Mouse (Mus musculus): ENCODE measurements at regions not wholly inside any gene's neighbourhood (a gene's known extent, or its start where the extent isn't known, plus 50 kb on each side); places are given as distances from the start of the nearest gene placed in this dataset.

DNA sequence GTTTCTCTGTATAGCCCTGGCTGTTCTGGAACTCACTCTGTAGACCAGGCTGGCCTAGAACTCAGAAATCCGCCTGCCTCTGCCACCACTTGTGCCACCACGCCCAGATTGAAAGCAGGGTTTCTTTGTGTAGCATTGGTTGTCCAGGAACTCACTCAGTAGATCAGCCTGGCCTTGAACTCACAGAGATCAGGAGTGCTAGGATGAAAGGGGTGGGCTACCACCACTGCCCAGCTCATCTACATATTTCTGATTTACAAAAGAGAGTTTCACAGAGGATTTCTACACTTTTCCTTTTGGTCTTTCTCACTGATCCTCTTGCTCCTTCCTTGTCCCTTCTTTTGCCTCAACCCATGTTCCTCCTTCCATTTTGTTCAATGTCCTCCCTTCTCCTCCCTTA, 53.1 kb upstream of the Lbx1 start:
- in situ Hi-C loops (cut with MboI; ENCODE audit: low sequenced_read_pairs in 2 of 2, unreplicated experiment in 2 of 2) = no loop called here
- Histone ChIP-seq H3K27ac (ENCODE audit: insufficient read depth, low read depth, low read length, poor library complexity, severe bottlenecking) (peak overlapping the region; percentile 70; the same call in 1 of the 2 replicates), H3K9ac (ENCODE audit: insufficient read depth, low read depth, low read length, poor library complexity, severe bottlenecking) (no peak overlapping the region), H3K9me3 (ENCODE audit: control insufficient read depth, insufficient read depth, low read depth, low read length) (no peaks in the 10 kb centered on the region), H3K4me1 (ENCODE audit: control insufficient read depth in 2 of 2, insufficient read depth in 2 of 2, low read length in 2 of 2, poor library complexity in 1 of 2) (peaks cover 4 to 13% of the 10 kb centered on the region in 2 experiments; a peak in 3 of 4 replicates), H3K4me3 (ENCODE audit: insufficient read depth in 1 of 2, low read depth in 1 of 2, low read length in 2 of 2, poor library complexity in 1 of 2, severe bottlenecking in 1 of 2) (no peak overlapping the region), H3K36me3 (ENCODE audit: control insufficient read depth, insufficient read depth, low read length, poor library complexity, severe bottlenecking) (no peaks in the 10 kb centered on the region)
- DNase-seq (ENCODE audit: low read depth, low spot score) = no peak
- no peak for TF ChIP-seq CHD2 (IDR thresholded peaks at IDR 0.05; ENCODE audit: low read depth, low read length)
- TF ChIP-seq ZNF384 (IDR thresholded peaks at IDR 0.05; ENCODE audit: low read depth, low read length) = peak; percentile 89

GRCm38 (mm10) chr19:45297812-45298211, 62.2 kb upstream of the Lbx1 start:
- H3K27ac ChIP-seq (ENCODE audit: insufficient read depth, low read depth, low read length, poor library complexity, severe bottlenecking) = no peak overlapping the region
- H3K9ac ChIP-seq (ENCODE audit: insufficient read depth, low read depth, low read length, poor library complexity, severe bottlenecking) = no peak overlapping the region
- H3K4me1 ChIP-seq (ENCODE audit: control insufficient read depth in 2 of 2, insufficient read depth in 2 of 2, low read length in 2 of 2, poor library complexity in 1 of 2) = peaks cover 10 to 27% of the 10 kb centered on the region in 2 experiments; a peak in 3 of 4 replicates
- in situ Hi-C loops (cut with MboI; ENCODE audit: low sequenced_read_pairs in 2 of 2, unreplicated experiment in 2 of 2) = no loop called here
- H3K36me3 ChIP-seq (ENCODE audit: control insufficient read depth, insufficient read depth, low read length, poor library complexity, severe bottlenecking) = no peaks in the 10 kb centered on the region
- H3K4me3 ChIP-seq (ENCODE audit: insufficient read depth in 1 of 2, low read depth in 1 of 2, low read length in 2 of 2, poor library complexity in 1 of 2, severe bottlenecking in 1 of 2) = no peak overlapping the region
- DNase-seq (ENCODE audit: low read depth, low spot score) = no peak
- TF ChIP-seq MAFK (IDR thresholded peaks at IDR 0.05; ENCODE audit: insufficient read depth, low read depth, low read length) = no peak
- no peak for TF ChIP-seq ZNF384 (IDR thresholded peaks at IDR 0.05; ENCODE audit: low read depth, low read length)
- no peak for TF ChIP-seq ZC3H11A (IDR thresholded peaks at IDR 0.05; ENCODE audit: borderline replicate concordance, low read depth, low read length)
- no peak for TF ChIP-seq CHD2 (IDR thresholded peaks at IDR 0.05; ENCODE audit: low read depth, low read length)
- TF ChIP-seq HCFC1 (IDR thresholded peaks at IDR 0.05; ENCODE audit: borderline replicate concordance, insufficient read depth, low read length) = no peak
- no peaks in the 10 kb centered on the region for H3K9me3 ChIP-seq (ENCODE audit: control insufficient read depth, insufficient read depth, low read depth, low read length)

DNA sequence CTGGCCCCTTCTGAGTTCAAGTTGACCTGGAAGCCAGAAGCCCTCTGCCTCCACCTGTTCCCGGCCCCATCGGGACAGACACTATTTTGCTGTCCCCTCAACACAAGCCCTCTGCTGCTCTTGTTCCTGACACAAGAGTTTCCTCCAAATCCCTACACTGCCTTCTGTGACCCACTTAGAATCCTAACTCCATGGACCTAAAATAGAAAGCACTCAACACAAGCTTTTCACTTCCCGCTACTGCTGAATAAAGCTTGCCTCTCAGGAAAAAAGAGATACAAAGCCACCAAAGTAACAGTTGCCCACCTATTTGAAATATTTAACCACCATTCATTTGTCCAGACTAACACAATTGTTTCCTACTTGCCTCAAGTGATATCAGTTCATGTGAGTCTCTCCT, 63.7 kb upstream of the Lbx1 start:
- Histone ChIP-seq H3K36me3 (ENCODE audit: control insufficient read depth, insufficient read depth, low read length, poor library complexity, severe bottlenecking) (no peaks in the 10 kb centered on the region), H3K4me3 (ENCODE audit: insufficient read depth in 1 of 2, low read depth in 1 of 2, low read length in 2 of 2, poor library complexity in 1 of 2, severe bottlenecking in 1 of 2) (no peak overlapping the region), H3K4me1 (ENCODE audit: control insufficient read depth in 2 of 2, insufficient read depth in 2 of 2, low read length in 2 of 2, poor library complexity in 1 of 2) (peaks cover 7 to 23% of the 10 kb centered on the region in 2 experiments; a peak in 3 of 4 replicates), H3K9me3 (ENCODE audit: control insufficient read depth, insufficient read depth, low read depth, low read length) (no peaks in the 10 kb centered on the region), H3K27ac (ENCODE audit: insufficient read depth, low read depth, low read length, poor library complexity, severe bottlenecking) (no peak overlapping the region), H3K9ac (ENCODE audit: insufficient read depth, low read depth, low read length, poor library complexity, severe bottlenecking) (no peak overlapping the region)
- no peak for TF ChIP-seq MAFK (IDR thresholded peaks at IDR 0.05; ENCODE audit: insufficient read depth, low read depth, low read length)
- no peak for TF ChIP-seq ZC3H11A (IDR thresholded peaks at IDR 0.05; ENCODE audit: borderline replicate concordance, low read depth, low read length)
- TF ChIP-seq HCFC1 (IDR thresholded peaks at IDR 0.05; ENCODE audit: borderline replicate concordance, insufficient read depth, low read length) = no peak
- TF ChIP-seq CHD2 (IDR thresholded peaks at IDR 0.05; ENCODE audit: low read depth, low read length) = no peak
- TF ChIP-seq ZNF384 (IDR thresholded peaks at IDR 0.05; ENCODE audit: low read depth, low read length) = no peak
- in situ Hi-C loops (cut with MboI; ENCODE audit: low sequenced_read_pairs in 2 of 2, unreplicated experiment in 2 of 2) = no loop called here
- no peak for DNase-seq (ENCODE audit: low read depth, low spot score)

GRCm38 (mm10) chr19:45299768-45300167, 63.8 kb upstream of the Btrc start:
- Histone ChIP-seq H3K9ac (ENCODE audit: insufficient read depth, low read depth, low read length, poor library complexity, severe bottlenecking) (no peak overlapping the region), H3K27ac (ENCODE audit: insufficient read depth, low read depth, low read length, poor library complexity, severe bottlenecking) (no peak overlapping the region), H3K36me3 (ENCODE audit: control insufficient read depth, insufficient read depth, low read length, poor library complexity, severe bottlenecking) (no peaks in the 10 kb centered on the region), H3K4me1 (ENCODE audit: control insufficient read depth in 2 of 2, insufficient read depth in 2 of 2, low read length in 2 of 2, poor library complexity in 1 of 2) (peaks cover 4 to 23% of the 10 kb centered on the region in 2 experiments; a peak in 3 of 4 replicates), H3K9me3 (ENCODE audit: control insufficient read depth, insufficient read depth, low read depth, low read length) (no peaks in the 10 kb centered on the region), H3K4me3 (ENCODE audit: insufficient read depth in 1 of 2, low read depth in 1 of 2, low read length in 2 of 2, poor library complexity in 1 of 2, severe bottlenecking in 1 of 2) (no peak overlapping the region)
- in situ Hi-C loops (cut with MboI; ENCODE audit: low sequenced_read_pairs in 2 of 2, unreplicated experiment in 2 of 2) = no loop called here
- TF ChIP-seq MAFK (IDR thresholded peaks at IDR 0.05; ENCODE audit: insufficient read depth, low read depth, low read length) (no peak), HCFC1 (IDR thresholded peaks at IDR 0.05; ENCODE audit: borderline replicate concordance, insufficient read depth, low read length) (no peak), ZC3H11A (IDR thresholded peaks at IDR 0.05; ENCODE audit: borderline replicate concordance, low read depth, low read length) (no peak), CHD2 (IDR thresholded peaks at IDR 0.05; ENCODE audit: low read depth, low read length) (no peak), ZNF384 (IDR thresholded peaks at IDR 0.05; ENCODE audit: low read depth, low read length) (no peak)
- no peak for DNase-seq (ENCODE audit: low read depth, low spot score)
